Mouse (Mus musculus) erythroblast, adult 5-6 weeks (primary cell): ENCODE measurements around the gene Arhgap30. TPM values are rescaled to one million over a fixed set of nuclear protein-coding genes. Genes with fewer than 3 reads are reported as not detected.

Source experiments
- ATAC-seq: replicated peaks from 2 replicates; pipeline ENCODE4 v1.8.0; 2016; ENCODE audit warnings: moderate number of reproducible peaks, mild to moderate bottlenecking, moderate TSS enrichment, inconsistent platforms; ENCODE audit not compliant: poor library complexity, low FRiP score, severe bottlenecking
- total RNA-seq, 2 experiments: library from RNA; stranded (forward) in 1 of 2; stranded (reverse) in 1 of 2; fragments of 150-400 nt in 1 of 2; fragments of 200-764, 138-1000 nt in 1 of 2; gene quantifications; 2 replicates each; pipeline versions ENCODE4 v1.2.3 to v1.2.4; 2015 to 2017; ENCODE audit warnings: low replicate concordance in 2 of 2

Gene Arhgap30
- total RNA-seq, 2 experiments from 2014 or later = 21.1 to 25.9 TPM

GRCm38 (mm10) chr1:171422504-171423095, 33.8 kb downstream of the Arhgap30 start:
- no peak for ATAC-seq

- ATAC-seq = no peak
These were observed 35.9 kb downstream of the Arhgap30 start for GRCm38 (mm10) chr1:171424638-171425037.

GRCm38 (mm10) chr1:171425126-171425525, 36.4 kb downstream of the Arhgap30 start:
- ATAC-seq = no peak

- ATAC-seq = no peak
These were observed 43.4 kb downstream of the Arhgap30 start for GRCm38 (mm10) chr1:171432158-171432557.

- ATAC-seq = no peak
These were observed 46.6 kb downstream of the Arhgap30 start for GRCm38 (mm10) chr1:171435288-171435814.

GRCm38 (mm10) chr1:171435974-171436373, 47.2 kb downstream of the Arhgap30 start:
- ATAC-seq = no peak

- peak; percentile 64 for ATAC-seq
These were observed 48.7 kb downstream of the Arhgap30 start, which contains the start of gene F11r for GRCm38 (mm10) chr1:171437264-171438013. Gene F11r, plus strand, starts transcription at chr1:171437535.

GRCm38 (mm10) chr1:171438014-171438670, 49.4 kb downstream of the Arhgap30 start:
- no peak for ATAC-seq

- no peak for ATAC-seq
These were observed 50.3 kb downstream of the Arhgap30 start for GRCm38 (mm10) chr1:171439072-171439471.

GRCm38 (mm10) chr1:171440025-171440725, 51.4 kb downstream of the Arhgap30 start:
- no peak for ATAC-seq

- ATAC-seq = no peak
These were observed 53.0 kb downstream of the Arhgap30 start for GRCm38 (mm10) chr1:171441466-171442412.

GRCm38 (mm10) chr1:171442413-171442760, 53.6 kb downstream of the Arhgap30 start:
- no peak for ATAC-seq

- no peak for ATAC-seq
These were observed 56.3 kb downstream of the Arhgap30 start for GRCm38 (mm10) chr1:171445050-171445449.

GRCm38 (mm10) chr1:171446854-171447253, 58.1 kb downstream of the Arhgap30 start:
- ATAC-seq = no peak

- no peak for ATAC-seq
These were observed 58.9 kb downstream of the Arhgap30 start for GRCm38 (mm10) chr1:171447692-171448091.

GRCm38 (mm10) chr1:171450062-171450461, 61.3 kb downstream of the Arhgap30 start:
- ATAC-seq = no peak

- ATAC-seq = no peak
These were observed 62.2 kb downstream of the Arhgap30 start for GRCm38 (mm10) chr1:171451001-171451400.

GRCm38 (mm10) chr1:171452522-171452921, 63.8 kb downstream of the Arhgap30 start:
- ATAC-seq = no peak

GRCm38 (mm10) chr1:171452923-171453322, 64.2 kb downstream of the Arhgap30 start:
- ATAC-seq = no peak
